Mouse (Mus musculus): ENCODE results near the gene Slc25a40. TPM values are rescaled to one million over a fixed set of nuclear protein-coding genes. Genes with fewer than 3 reads are reported as not detected.

The Slc25a40 gene
- total and polyA plus RNA-seq, 2 experiments from 2014 or later: 8.0 to 12.7 TPM

DNA sequence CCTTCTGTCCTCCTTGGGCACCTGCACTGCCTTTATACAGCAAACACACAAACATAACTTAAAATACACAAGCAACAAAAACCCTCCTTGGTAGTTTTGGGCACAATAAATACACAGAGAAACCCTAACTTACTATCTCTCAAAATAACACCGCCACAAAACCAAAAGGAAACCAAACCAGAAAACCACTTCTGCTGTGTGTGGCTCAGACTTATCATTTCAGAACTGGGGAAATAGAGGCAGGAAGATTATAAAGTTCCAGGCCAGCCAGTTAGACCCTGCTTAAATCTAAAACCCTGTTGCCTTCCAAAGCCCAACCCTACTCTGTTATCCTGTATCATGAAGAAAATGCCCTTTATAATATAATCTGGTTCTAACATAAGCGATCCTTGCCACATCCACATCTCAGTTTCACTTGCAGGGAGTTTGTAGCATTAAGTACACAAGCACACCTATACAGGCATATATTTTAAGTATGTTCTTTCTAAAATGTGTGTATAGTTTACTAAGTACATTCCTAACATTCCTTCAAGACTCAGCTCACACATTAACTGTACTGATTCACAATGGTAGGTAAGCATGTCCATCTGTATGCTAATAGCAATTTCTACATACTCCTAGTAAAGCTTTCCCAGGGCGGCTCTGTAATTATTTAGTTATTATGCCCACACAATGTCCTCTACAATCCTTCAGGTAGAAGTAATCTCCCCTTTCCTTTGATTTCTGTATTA lies 5.8 kb upstream of the Slc25a40 start:
- Histone ChIP-seq H3K9me3 (ENCODE audit: low read length) (no peaks in the 10 kb centered on the region), H3K4me1 (ENCODE audit: insufficient read depth) (no peaks in the 10 kb centered on the region), H3K27me3 (ENCODE audit: insufficient read depth, low read length) (no peaks in the 10 kb centered on the region), H3K4me3 (ENCODE audit: low read depth, low read length) (no peak overlapping the region), H3K9ac (no peak overlapping the region), H3K27ac (ENCODE audit: low read depth, low read length) (no peak overlapping the region), H3K4me2 (ENCODE audit: low read depth) (no peak overlapping the region), H3K36me3 (ENCODE audit: insufficient read depth) (no peaks in the 10 kb centered on the region; the same call in 1 of the 2 replicates)
- no peak for DNase-seq
- TF ChIP-seq CTCF (IDR thresholded peaks at IDR 0.05; ENCODE audit: low read depth): no peak
- 87% methylated on average over 3 of the region's 3 CpGs for WGBS
- ATAC-seq: no peak

GRCm38 (mm10) chr5:8417443-8417842 lies 5.2 kb upstream of the Slc25a40 start:
- no peak for ATAC-seq
- WGBS: 21% methylated on average over 1 of the region's 1 CpGs

DNA sequence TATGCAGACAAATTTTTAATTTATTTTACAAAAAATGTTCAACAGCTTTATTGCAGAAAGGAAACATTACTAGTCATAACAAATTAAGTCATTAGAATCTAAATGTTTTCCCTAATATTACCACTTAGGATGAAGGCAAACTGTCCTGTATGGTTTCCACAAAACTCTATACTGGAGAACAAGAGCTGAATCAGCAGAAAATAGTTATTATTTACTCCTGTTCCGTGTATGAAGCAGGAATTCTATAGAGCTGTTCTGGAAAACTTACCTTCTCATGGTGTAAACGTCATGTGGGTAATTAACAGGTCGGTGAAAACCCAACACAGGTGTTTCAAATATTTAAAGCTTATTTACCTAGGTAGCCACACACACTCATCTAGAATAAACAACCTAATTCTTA lies 1.2 kb upstream of the Slc25a40 start:
- Histone ChIP-seq H3K9ac (no peak overlapping the region), H3K36me3 (ENCODE audit: insufficient read depth) (no peaks in the 10 kb centered on the region; the same call in 1 of the 2 replicates), H3K27ac (ENCODE audit: low read depth, low read length) (no peak overlapping the region), H3K4me3 (ENCODE audit: low read depth, low read length) (peak overlapping the region; percentile 89), H3K4me2 (ENCODE audit: low read depth) (peak overlapping the region; percentile 81), H3K27me3 (ENCODE audit: insufficient read depth, low read length) (no peaks in the 10 kb centered on the region), H3K4me1 (ENCODE audit: insufficient read depth) (no peaks in the 10 kb centered on the region), H3K9me3 (ENCODE audit: low read length) (no peaks in the 10 kb centered on the region)
- 5% methylated on average over 3 of the region's 3 CpGs for WGBS
- no peak for TF ChIP-seq CTCF (IDR thresholded peaks at IDR 0.05; ENCODE audit: low read depth)
- DNase-seq: no peak
- no peak for ATAC-seq

More at GRCm38 (mm10) chr5:8417443-8417842, 5.2 kb upstream of the Slc25a40 start:
- Histone ChIP-seq H3K4me2 (ENCODE audit: low read depth) (no peak overlapping the region), H3K27ac (ENCODE audit: low read depth, low read length) (no peak overlapping the region), H3K4me3 (ENCODE audit: low read depth, low read length) (no peak overlapping the region), H3K9ac (no peak overlapping the region), H3K4me1 (ENCODE audit: insufficient read depth) (no peaks in the 10 kb centered on the region), H3K9me3 (ENCODE audit: low read length) (no peaks in the 10 kb centered on the region), H3K27me3 (ENCODE audit: insufficient read depth, low read length) (no peaks in the 10 kb centered on the region), H3K36me3 (ENCODE audit: insufficient read depth) (no peaks in the 10 kb centered on the region; the same call in 1 of the 2 replicates)
- no peak for TF ChIP-seq CTCF (IDR thresholded peaks at IDR 0.05; ENCODE audit: low read depth)
- DNase-seq: no peak

- ATAC-seq: peak; percentile 1; the same call in 1 of the 2 replicates
Measured at GRCm38 (mm10) chr5:8422932-8423928, 580 bp downstream of the Slc25a40 start.

DNA sequence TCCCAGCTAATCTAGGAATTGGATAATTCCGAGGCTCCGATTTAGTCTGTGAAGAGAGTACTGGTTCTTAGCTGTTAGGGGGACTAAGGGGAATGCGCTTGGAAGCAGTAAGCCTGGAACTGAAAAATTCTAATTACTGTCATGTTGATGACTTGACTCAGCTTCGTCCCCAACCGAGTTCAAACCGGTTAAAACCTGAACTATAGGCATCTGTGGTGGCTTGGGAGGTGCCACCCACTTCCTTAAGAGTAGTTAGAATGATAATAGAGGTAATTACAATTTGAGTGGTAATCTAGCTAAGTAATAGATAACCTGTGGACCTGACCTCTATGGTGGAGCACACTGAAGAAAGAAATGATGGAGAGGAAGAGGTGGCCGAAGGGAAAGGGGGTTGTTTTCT lies 1.5 kb downstream of the Slc25a40 start:
- Histone ChIP-seq H3K27me3 (ENCODE audit: insufficient read depth, low read length) (no peaks in the 10 kb centered on the region), H3K9ac (peak overlapping the region; percentile 31; the same call in 1 of the 2 replicates), H3K36me3 (ENCODE audit: insufficient read depth) (no peaks in the 10 kb centered on the region), H3K4me1 (ENCODE audit: insufficient read depth) (no peaks in the 10 kb centered on the region), H3K4me2 (ENCODE audit: low read depth) (peak overlapping the region; percentile 81), H3K9me3 (ENCODE audit: low read length) (no peaks in the 10 kb centered on the region), H3K27ac (ENCODE audit: low read depth, low read length) (no peak overlapping the region), H3K4me3 (ENCODE audit: low read depth, low read length) (peak overlapping the region; percentile 89)
- no peak for TF ChIP-seq CTCF (IDR thresholded peaks at IDR 0.05; ENCODE audit: low read depth)
- DNase-seq (peak; percentile 3), ATAC-seq (no peak)
- 21% methylated on average over 7 of the region's 7 CpGs for WGBS

More at GRCm38 (mm10) chr5:8422932-8423928, 580 bp downstream of the Slc25a40 start:
- Histone ChIP-seq H3K9me3 (ENCODE audit: low read length) (no peaks in the 10 kb centered on the region), H3K4me3 (ENCODE audit: low read depth, low read length) (peak overlapping the region; percentile 89), H3K4me2 (ENCODE audit: low read depth) (peak overlapping the region; percentile 81), H3K4me1 (ENCODE audit: insufficient read depth) (no peaks in the 10 kb centered on the region), H3K36me3 (ENCODE audit: insufficient read depth) (no peaks in the 10 kb centered on the region), H3K9ac (peak overlapping the region; percentile 78), H3K27ac (ENCODE audit: low read depth, low read length) (peak overlapping the region; percentile 68), H3K27me3 (ENCODE audit: insufficient read depth, low read length) (no peaks in the 10 kb centered on the region)
- peak; percentile 11; the same call in 1 of the 2 replicates for TF ChIP-seq CTCF (IDR thresholded peaks at IDR 0.05; ENCODE audit: low read depth)
- peak; percentile 29 for DNase-seq
- under 1% methylated on average over 40 of the region's 40 CpGs for WGBS

DNA sequence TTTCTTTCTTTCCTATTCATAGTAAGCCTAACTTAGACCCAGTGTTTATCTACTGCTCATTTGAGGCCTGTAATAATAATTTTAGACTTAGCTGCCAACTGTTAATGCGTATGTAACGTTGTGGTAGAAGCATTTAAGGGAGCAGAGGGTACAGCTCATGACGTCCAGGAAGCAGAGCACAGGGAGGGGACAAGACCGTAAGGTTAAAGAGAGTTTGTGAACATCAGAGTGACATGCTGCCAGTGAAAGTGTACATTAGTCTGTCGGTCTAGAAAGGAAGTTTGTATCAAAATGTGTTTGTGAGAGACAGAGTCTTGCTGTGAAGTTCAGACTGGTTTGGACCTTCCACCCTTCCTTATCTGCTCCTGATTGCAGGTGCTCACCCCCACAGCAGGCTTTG lies 3.2 kb downstream of the Slc25a40 start:
- H3K4me2 ChIP-seq (ENCODE audit: low read depth): no peak overlapping the region
- no peak overlapping the region for H3K4me3 ChIP-seq (ENCODE audit: low read depth, low read length)
- DNase-seq (no peak), ATAC-seq (no peak)
- H3K27ac ChIP-seq (ENCODE audit: low read depth, low read length): no peak overlapping the region
- no peaks in the 10 kb centered on the region for H3K27me3 ChIP-seq (ENCODE audit: insufficient read depth, low read length)
- TF ChIP-seq CTCF (IDR thresholded peaks at IDR 0.05; ENCODE audit: low read depth): no peak
- 79% methylated on average over 5 of the region's 5 CpGs for WGBS
- H3K9ac ChIP-seq: no peak overlapping the region
- H3K4me1 ChIP-seq (ENCODE audit: insufficient read depth): no peaks in the 10 kb centered on the region
- H3K36me3 ChIP-seq (ENCODE audit: insufficient read depth): no peaks in the 10 kb centered on the region
- H3K9me3 ChIP-seq (ENCODE audit: low read length): no peaks in the 10 kb centered on the region

All from forebrain, postnatal 0 days (tissue).